Mouse (Mus musculus) lung, postnatal 0 days (tissue): Measurements from ENCODE around the gene Pgbd1.
"Not testable (repeated sequence)": the region's sequence is repeated elsewhere in the genome, so short reads cannot be mapped to it uniquely, and the experiment has no call there.

Source experiments
- CTCF ChIP-seq: IDR thresholded peaks from 2 replicates; pipeline ENCODE4 v1.5.1; 2016; ENCODE audit warnings: antibody characterized with exemption, mild to moderate bottlenecking
- EP300 ChIP-seq: IDR thresholded peaks from 2 replicates; pipeline ENCODE4 v1.6.1; 2016; ENCODE audit warnings: antibody characterized with exemption, mild to moderate bottlenecking, control low read depth

GRCm38 (mm10) chr13:21462516-21462915 lies 21.7 kb upstream of the Pgbd1 start:
- not testable (repeated sequence) for TF ChIP-seq CTCF, EP300
